Mouse (Mus musculus): ENCODE data around the gene Ccs.
"Not testable (repeated sequence)": the region's sequence is repeated elsewhere in the genome, so short reads cannot be mapped to it uniquely, and the experiment has no call there.

Gene Ccs

DNA sequence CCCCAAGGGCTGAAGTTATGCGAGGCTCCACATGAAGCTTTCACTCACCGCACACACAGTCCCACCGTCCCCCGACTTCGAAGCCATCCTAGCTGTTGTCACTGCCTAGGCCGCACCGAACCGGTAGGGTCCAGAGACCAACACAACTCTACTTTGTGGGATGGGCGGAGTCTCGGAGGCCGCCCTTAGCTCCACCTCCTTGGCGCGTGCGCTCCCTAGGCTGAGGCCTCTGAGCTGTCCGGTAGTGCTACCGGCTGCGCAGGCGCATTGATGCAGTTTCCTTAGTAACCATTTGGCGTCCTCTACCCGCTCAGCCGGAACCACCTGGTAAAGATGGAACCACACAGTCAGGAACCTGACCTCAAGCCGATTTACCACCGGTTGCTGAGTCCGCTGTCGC is at the start of gene Ccs, which contains the start of gene Ccdc87:
TSS of gene Ccs (minus strand) at position 184 of the 400 bp plus-strand sequence.
TSS of gene Ccdc87 (plus strand) at position 218 of the 400 bp plus-strand sequence.
- peak; percentile 97 for DNase-seq (ENCODE audit: low spot score)

GRCm38 (mm10) chr19:4883961-4884360 is 44.8 kb upstream of the Ccs start:
- DNase-seq (ENCODE audit: low spot score): no peak

GRCm38 (mm10) chr19:4879324-4879703 is 40.2 kb upstream of the Ccs start:
- DNase-seq (ENCODE audit: low spot score): no peak

GRCm38 (mm10) chr19:4878405-4879323 is 39.5 kb upstream of the Ccs start, which contains the start of gene Zdhhc24:
Gene Zdhhc24, plus strand, starts transcription at chr19:4878668.
- peak; percentile 96 for DNase-seq (ENCODE audit: low spot score)

DNA sequence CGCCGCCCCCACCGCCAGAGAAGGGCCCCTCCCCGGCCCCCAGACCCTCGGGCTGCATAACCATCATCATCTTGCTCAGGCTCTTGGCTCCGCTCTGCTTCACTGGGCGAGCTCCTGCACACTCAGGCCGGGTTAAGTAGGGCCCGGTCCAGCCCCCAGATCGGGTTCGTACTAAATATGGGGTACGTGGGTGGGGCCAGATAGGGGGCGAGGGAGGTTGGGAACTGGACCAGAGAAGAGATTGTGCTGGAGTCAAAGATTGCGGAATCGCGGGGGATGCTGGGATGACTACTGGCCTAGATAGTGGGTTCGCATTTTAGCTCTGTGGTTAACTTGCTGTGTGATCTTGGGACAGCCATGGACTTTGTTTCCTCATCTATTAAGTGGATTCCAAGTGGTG is 38.7 kb upstream of the Ccs start, which contains the start of gene Actn3:
TSS of gene Actn3 (minus strand) at position 125 of the 400 bp plus-strand sequence.
- no peak for DNase-seq (ENCODE audit: low spot score)

DNA sequence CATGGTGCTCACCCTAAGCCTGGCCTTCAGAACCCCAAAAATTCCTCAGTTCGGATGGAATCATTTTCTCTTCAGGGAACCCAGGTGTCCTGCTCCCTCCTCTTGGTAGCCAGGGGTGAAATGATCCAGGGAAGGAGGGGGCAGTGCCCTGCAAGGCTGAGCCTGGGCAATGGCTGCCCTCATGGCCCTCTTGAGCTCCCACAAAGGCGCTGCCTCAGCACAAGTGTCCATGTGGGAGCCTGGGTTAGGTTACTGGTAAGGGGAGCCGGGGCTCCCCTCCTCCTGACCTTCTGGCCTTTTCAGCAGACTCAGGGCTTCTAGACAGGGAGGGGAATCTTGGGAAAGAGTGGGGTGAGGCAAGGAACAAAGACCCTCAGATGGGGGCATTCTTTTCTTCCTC is 37.6 kb upstream of the Ccs start:
- no peak for DNase-seq (ENCODE audit: low spot score)

DNA sequence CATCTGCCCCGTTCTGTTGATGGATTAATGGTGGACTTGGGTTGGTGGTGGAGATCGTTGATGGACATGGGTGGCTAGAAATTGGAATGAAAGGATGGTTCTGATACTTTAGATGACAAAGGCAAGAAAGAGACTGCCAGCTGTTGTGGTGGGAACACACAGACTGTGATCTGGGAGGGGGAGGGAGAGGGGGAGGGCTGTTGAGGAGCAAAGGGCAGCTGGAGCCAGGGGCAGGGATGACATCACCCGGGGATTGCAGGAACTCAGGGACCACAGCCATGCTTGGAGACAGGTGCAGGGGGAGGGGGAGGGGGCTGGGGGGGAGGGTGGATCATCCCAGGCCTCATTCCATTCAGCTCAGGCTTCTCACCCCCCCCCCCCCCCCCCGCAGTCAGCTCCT is 37.1 kb upstream of the Ccs start:
- no peak for DNase-seq (ENCODE audit: low spot score)

DNA sequence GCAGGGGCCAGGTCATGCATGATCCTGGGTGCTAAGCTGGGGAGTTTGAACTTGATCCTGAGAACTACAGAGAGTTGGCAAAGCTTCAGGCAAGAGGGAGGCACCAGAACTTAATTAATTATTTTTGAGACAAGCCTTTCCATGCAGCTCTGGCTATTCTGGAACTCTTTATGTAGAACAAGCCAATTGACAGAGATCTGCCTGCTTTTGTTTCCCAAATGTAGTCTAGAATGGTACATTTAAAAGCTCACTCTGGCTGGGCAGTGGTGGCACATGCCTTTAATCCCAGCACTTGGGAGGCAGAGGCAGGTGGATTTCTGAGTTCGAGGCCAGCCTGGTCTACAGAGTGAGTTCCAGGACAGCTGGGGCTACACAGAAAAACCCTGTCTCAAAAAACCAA is 35.5 kb upstream of the Ccs start:
- DNase-seq (ENCODE audit: low spot score): not testable (repeated sequence)

DNA sequence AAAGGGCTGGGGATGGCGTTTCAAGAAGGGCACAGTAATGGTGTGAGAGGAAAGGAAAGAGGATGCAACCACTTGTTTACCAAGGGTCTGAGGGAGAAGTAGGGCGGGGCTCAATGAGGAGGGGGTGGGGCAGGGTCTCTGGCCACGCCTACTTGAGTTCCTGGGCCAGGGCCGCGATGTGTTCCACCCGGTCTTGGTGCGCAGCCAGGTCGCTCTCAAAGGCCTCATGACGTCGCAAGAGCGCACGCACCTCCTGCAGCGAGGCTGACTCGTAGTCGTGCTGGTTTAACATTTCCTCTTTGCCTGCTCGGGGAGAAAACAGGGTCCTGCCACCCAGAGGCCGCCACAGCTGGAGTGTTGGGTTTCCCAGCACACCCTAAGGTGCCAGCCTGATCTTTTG is 26.0 kb upstream of the Ccs start:
- peak; percentile 78 for DNase-seq (ENCODE audit: low spot score)

DNA sequence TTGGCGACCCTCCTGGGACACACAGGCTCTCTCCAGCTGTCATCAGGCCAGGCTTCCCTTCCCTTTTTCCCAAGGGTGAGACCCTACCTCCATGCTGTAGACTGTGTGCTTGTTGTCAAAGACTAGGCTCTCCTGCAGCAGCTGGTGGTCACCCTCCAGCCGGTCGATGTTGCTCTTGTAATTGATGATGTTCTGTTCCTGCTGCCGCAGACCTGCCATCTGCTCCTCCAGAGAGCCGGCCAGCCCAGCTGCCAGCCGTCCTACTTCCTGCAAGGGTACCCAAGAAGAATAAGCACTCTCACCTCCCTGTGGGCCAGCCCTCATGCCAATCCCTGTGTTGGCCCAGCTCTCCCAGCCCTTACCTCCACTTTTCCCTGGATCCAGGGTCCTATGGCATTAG is 23.9 kb upstream of the Ccs start:
- DNase-seq (ENCODE audit: low spot score): no peak

DNA sequence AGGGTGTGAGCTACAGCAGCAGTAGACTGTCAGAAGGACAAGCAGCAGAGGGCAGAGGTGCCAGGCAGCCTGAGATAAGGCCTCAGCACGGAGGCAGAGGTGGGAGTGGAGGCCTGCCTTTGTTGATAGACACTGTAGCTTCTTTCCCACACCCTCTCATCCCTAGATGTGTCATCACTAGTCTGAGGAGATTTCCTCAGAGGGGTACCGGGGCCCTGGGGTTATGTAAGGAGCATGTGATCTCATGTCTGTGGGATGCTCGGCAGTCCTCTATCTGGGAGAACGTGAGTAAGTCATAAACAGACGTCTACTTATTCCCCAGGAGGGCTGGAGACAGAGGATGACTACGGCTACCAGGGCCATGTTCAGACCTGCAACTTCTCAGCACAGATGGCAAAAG is 19.9 kb upstream of the Ccs start:
- DNase-seq (ENCODE audit: low spot score): no peak

DNA sequence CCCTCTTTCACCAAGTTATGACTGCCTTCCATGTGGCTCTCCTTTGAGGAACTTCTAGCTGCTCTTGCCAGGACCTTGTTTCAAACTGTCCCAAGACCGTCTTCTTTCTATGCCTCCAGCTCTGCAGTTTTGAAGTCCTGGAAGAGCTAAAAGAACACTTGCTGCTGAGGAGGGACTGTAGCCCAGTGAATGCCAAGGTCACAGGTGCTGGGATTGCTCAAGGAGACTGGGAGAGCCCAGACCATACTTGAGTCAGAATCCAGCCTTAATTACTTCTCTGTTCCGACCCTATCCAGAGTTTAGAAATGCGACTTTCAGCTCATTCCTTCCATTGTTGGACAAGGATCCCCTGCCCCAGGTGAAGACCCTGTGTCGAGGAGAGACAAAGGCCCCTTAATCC is 16.8 kb upstream of the Ccs start:
- no peak for DNase-seq (ENCODE audit: low spot score)

DNA sequence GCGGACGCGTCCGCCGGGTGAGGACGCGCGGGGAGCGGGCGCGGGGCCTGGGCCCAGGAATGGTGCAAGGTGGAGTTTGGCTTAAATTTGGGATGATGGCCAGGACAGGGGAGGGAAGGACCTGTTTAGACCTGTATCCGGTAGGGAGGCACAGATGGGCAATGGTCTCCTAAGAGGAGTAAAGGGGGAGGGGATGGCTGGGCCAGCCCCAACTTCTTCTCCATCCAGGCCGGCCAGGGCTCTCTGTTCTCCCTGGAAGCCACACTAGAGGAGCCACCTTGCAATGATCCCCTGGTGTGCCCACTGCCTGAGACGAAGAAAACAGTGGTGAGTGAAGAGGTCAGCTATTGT is 16.3 kb upstream of the Ccs start:
- DNase-seq (ENCODE audit: low spot score): no peak

- peak; percentile 89 for DNase-seq (ENCODE audit: low spot score)
Observed at GRCm38 (mm10) chr19:4854552-4855469, 15.7 kb upstream of the Ccs start, which contains the start of gene Ctsf. Gene Ctsf, plus strand, starts transcription at chr19:4855130.

DNA sequence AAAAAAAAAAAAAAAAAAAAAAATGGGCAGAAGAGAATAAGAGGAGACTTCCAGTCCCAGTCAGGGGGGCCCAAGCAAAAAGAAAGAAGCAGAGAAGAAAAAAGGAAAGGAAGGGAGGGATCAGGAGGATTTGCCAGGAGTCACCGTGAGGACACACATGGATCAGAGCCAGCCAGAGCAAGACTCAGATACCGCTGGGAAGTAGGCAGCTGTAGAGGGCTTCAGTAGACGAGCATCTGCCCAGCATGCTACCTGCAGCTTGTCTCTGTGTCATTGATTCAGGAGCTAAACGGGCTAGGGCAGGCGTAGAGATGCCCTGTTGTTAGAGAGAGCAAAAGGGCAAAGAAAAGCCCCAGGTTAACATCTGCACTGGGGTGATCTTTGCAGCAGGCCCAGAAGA is 11.1 kb upstream of the Ccs start:
- no peak for DNase-seq (ENCODE audit: low spot score)

DNA sequence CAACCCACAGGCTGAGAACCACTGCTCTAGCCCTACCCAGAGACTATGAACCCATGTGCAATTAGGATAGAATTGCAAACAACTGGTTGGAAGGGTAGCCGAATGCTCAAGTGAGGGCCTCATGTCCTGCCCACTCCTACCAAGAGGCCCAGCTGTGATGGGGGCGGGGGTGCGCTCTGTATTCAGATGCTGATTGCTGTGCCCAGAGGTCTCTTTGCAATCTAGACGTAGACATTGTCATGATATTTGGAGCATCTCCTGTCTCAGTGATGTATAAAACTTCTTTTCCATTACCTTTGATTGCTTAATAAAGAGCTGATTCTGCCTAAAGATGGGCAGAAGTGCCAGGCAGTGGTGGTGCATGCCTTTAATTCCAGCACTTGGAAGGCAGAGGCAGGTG is 10.7 kb upstream of the Ccs start:
- no peak for DNase-seq (ENCODE audit: low spot score)

DNA sequence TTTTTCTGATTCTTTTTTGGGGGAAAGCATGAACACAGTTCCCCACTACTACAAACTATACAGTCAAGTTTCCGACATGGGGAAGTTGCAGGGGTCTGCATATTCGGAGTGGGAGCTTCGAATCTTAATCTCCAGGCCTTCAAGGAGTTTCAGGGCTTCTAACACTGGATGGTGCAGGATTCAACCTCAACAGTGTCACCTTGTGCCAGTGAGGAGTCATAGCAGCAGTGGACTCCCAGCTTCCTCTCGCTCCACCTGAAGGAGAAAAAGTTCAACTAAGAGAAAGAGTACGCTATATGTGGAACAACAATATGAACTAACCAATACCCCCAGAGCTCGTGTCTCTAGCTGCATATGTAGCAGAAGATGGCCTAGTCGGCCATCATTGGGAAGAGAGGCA is 8.4 kb upstream of the Ccs start:
- no peak for DNase-seq (ENCODE audit: low spot score)

DNA sequence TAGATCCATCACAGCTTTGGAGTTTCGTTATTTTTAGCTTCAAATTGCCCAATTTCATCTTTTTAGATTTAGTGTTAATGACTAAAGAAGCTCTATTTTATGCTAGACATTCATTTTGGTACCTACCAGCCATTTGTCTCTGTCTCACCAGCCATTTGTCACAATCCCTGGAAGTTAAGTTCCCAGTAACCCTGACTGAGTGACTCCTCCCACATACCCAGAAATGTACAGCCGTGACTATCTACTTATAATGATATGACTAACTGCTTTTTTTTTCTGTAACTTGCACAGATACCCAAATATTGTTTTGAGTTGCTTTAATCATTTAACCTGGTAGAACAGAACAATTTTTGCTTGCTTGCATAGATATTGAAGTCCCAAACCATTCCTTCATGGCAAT is 6.7 kb upstream of the Ccs start:
- DNase-seq (ENCODE audit: low spot score): no peak

GRCm38 (mm10) chr19:4842611-4843010 is 3.5 kb upstream of the Ccs start:
- no peak for DNase-seq (ENCODE audit: low spot score)

- no peak for DNase-seq (ENCODE audit: low spot score)
Observed at GRCm38 (mm10) chr19:4840848-4841247, 1.7 kb upstream of the Ccs start.

DNA sequence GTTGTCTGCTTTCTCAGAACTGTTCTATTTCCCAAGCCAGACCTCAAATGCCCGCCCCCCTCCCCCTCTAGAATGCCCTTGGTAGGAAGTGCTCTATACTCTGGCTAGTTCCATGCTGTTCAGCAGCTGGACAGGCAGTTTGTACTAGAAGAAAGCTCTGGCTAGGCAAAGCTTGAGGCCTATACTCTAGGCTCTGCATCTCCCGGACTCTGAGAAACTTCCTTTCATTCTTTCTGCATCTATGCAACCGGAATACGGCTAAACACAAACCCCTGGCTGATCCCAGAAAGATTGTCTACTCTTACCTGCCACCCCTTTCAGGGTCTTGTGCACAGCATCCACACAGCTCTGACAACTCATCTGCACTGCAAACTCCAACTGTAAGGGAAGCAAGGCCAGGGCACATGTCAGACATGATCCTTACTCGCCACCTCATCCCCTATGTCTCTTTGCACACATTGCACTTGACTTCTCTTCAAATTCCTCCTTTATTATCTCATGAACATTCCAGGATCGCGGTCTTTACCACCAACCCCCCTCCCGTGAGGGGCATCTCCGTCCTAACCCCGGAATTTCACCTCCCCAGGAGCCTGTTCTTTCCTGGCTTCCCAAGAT is 499 bp downstream of the Ccs start:
- no peak for DNase-seq (ENCODE audit: low spot score)

GRCm38 (mm10) chr19:4837049-4837448 is 2.1 kb downstream of the Ccs start:
- no peak for DNase-seq (ENCODE audit: low spot score)
